Mouse (Mus musculus): Measurements from ENCODE around the gene Braf. TPM values are rescaled to one million over a fixed set of nuclear protein-coding genes. Genes with fewer than 3 reads are reported as not detected.
"Not testable (repeated sequence)": the region's sequence is repeated elsewhere in the genome, so short reads cannot be mapped to it uniquely, and the experiment has no call there.

Gene Braf
- 100 to 1,000 TPM in 1 of 2 experiments, 10 to 100 TPM in 1; 94.5 to 101 TPM for total RNA-seq (2021)
- long read RNA-seq, experiment 1, partial matches to known transcripts = 1 of 13 reads
- long read RNA-seq, experiment 1, other reads (novel, unspliced or antisense) = 12 of 13 reads
- long read RNA-seq, experiment 2, partial matches to known transcripts = 1 of 10 reads
- long read RNA-seq, experiment 2, other reads (novel, unspliced or antisense) = 8 of 10 reads

DNA sequence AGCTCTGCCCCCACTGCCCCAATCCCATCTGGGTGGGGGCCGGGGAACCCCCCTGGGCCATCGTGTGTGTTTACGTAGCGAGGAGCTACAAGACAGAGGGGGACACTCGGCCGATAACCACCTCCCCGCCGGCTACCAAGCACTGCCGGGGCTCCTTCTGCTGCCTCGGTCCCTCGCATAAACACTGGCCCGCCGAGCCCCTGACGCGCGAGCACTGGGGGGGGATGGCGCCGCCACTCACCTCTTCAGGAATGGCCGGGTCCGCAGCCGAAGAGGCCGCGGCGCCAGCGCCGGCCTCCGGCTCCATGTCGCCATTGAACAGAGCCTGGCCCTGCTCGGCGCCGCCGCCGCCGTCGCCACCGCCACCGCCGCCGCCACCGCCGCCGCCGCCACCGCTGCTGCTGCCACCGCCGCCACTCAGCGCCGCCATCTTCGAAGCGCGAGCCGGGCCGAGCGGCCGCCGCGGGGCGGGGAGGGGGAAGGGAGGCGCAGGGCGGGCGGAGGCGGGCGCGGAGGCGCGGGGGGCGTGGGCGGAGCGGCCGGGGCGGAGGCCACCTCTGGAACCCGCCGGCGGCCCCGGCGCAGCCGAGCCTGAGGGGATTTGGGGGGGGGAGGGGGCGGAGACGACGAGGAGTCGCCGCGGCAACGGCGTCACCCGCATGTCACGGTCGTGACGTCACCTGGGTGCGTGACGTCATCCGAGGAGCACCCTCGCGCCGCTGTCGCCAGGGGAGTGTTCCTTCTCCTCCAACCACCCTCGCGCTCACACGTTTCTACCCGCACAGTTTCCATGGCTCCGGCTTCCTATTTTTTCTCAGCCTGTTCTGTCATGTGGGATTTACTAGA lies at the start of gene Braf:
Gene Braf, minus strand, starts transcription at position 598 of the 846 bp plus-strand sequence.
- intact Hi-C loops (cut with DNase I) = loop anchor here (5.0 kb wide), 3 partner anchors 38 to 82 kb away; no protein-coding TSS in a partner anchor
- peak; percentile 92 to 93 for DNase-seq (ENCODE audit: low spot score in 2 of 2)

DNA sequence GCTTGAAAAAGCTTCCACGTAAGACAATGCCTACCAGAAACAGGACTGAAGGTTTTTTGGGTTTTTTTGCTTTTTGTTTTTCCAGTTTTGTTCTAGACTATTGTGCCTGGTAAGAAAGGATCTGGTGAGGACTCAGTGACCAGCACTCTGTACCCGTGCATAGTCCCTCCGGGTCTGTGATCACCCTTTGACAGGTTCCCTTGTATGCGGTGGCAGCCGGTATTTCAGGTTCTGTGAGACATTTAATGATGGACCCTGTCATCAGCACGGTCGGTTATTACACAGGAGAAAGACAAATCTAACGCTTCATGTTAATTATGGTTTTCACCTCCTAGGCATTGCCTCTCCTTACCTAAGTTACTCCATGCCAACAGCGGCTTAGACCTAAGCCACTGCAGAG lies 49.8 kb upstream of the Braf start:
- no peak for DNase-seq (ENCODE audit: low spot score in 2 of 2)
- intact Hi-C loops (cut with DNase I) = no loop called here

DNA sequence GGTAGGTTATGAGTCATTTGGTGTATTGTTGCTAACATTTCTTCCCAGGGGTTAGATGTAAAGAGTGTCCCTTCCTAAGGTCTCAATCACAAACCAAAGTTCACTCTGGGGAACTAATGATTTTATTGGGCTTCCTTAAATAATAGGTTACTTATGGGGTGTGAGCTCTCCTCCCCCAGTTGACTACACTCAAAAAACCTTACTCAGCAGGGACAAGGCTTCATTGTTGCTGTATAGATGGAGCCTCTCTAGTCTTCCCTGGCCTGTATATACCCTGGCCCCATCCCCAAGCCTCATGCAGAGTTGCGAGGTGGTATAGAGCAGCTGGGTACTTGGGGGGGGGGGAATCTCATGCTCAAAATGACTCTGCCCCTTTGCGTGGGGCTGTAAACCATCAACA lies 32.0 kb upstream of the Braf start:
- DNase-seq (ENCODE audit: low spot score in 2 of 2) = no peak
- intact Hi-C loops (cut with DNase I) = no loop called here

DNA sequence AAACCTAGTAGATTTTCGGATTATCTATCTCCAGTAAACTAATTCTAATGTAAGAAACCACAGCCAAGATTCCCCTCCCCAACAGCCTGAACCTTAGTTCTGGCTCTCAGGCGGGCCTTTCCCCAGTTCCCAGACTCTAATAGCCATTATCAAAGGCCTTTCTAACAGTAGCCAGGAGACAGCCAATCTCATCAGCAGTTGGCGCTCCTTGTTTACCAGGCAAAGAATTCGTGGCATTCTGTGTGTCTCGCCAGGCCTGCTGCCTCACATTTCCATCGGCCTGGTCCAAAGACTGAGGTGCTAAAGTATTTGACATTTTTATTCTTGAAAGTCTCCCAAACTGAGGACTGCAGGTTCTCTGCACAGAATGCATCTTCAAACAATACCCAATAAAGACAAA lies 24.6 kb upstream of the Braf start:
- intact Hi-C loops (cut with DNase I) = no loop called here
- DNase-seq (ENCODE audit: low spot score in 2 of 2) = no peak

DNA sequence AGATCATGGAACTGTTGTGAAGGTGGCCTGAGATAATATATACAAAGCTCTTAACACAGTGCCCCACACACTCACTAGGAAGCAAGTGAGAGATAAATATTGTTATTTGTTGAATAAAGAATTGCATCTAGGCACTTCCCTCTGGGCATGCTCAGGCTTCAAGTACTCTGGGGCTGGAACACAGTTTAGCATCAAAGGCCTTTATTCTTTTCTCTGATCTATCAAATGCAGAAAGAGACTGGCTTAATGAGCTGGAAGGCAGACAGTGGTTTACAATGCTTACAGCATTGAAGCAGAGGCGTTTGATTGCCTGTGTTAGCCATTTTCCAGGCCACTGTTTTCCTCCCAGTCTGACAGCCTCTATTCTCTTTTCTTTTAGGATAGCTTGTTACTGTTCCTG lies 21.8 kb upstream of the Braf start:
- DNase-seq (ENCODE audit: low spot score in 2 of 2) = no peak
- intact Hi-C loops (cut with DNase I) = no loop called here

DNA sequence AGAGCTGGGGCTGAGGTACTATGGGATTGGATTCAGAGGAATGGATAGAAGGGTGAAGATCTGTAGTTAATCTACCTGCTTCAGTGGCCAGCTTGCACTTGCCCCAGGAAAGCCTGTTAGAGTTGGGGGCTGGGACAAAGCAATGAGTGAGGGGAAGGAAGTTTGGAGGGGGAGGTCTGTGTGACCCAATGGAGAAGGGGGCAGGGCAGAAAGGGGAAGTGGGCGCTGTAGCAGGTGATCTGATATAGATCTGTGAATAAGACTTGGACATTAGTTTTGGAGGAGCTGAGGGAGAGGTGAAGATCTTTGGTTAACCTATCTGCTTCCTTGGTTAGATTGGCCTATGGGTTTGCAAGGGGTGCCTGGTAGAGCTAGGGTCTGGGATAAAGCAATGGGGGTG lies 20.2 kb upstream of the Braf start:
- intact Hi-C loops (cut with DNase I) = no loop called here
- DNase-seq (ENCODE audit: low spot score in 2 of 2) = no peak

DNA sequence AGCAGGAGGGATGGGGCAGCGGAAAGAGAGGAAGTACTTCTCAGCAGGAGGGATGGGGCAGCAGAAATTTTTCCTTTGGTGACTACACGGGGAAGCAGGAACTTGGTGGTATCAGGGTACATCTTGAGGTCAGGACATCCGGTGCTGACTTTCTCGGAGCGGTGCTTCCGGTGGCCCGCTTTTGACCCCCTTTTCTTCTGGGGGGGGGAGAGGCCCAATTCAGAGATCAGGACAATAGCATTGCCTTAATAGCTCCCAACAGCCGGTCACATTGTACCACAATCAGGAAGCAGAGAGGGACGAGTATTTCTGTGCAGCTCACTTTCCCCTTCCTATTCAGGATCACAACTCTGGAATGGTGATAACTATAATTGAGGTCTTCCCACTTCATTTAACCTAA lies 14.4 kb upstream of the Braf start:
- DNase-seq (ENCODE audit: low spot score in 2 of 2); intact Hi-C loops (cut with DNase I): not testable (repeated sequence)

DNA sequence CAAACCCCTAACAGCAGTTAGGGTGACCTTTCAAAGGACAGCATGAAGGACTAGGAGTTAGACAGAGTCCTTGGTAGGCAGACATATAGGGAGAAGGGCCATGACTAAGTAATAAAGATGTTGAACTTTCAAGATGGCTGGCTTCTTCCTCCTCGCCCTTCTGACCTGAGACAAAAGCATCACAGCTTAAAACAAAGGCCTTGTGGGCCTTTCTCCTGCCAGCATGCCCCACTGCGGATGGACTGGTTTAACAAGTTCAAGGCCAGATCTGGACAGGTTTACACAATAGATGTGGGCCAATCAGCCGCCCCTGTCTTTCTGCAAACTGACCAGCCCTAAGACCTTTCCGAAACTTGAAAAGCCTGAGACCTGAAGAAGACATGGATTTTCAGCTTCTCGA lies 2.8 kb upstream of the Braf start:
- DNase-seq (ENCODE audit: low spot score in 2 of 2) = no peak
- intact Hi-C loops (cut with DNase I) = loop anchor here (5.0 kb wide), 1 partner anchor 54 kb away; no protein-coding TSS in a partner anchor

DNA sequence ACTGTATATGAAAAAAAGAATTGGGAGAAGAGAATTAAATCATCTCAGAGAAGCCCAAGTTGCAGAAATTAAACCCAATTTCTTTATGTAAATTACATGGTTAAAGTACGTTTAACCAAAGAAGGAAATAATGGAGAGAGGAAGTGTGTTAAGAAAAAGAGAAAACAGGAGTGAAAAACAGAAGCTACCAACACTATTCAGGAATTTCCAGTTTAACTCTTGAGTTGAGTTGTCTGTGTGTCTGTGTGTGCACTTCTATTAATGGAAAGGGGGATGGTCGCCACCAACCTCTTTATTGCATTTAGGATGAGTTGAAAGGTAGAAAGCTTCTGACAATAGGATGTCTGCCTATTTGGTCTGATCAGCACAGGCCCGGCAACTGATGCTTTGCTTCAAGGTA lies 886 bp upstream of the Braf start:
- DNase-seq (ENCODE audit: low spot score in 2 of 2) = no peak
- intact Hi-C loops (cut with DNase I) = loop anchor here (5.0 kb wide), 1 partner anchor 56 kb away; no protein-coding TSS in a partner anchor

DNA sequence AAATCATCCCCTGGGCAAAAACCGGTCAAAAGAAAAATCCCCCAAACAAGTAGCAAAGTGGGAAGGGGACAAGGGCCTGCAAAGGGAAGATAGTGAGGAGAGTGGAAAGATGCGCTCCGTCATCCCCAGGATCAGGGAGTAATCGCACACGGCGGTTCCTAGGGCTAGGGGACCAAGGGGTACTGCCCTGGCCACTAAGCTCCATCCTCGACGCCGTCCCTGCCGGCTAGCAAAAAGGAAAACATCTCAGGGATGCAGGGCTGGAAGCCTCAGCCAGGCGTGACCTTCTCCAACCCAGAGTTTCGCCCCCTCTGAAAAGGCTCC lies 759 bp downstream of the Braf start:
- intact Hi-C loops (cut with DNase I) = loop anchor here (5.0 kb wide), 2 partner anchors 37 to 83 kb away; no protein-coding TSS in a partner anchor
- no peak for DNase-seq (ENCODE audit: low spot score in 2 of 2)

DNA sequence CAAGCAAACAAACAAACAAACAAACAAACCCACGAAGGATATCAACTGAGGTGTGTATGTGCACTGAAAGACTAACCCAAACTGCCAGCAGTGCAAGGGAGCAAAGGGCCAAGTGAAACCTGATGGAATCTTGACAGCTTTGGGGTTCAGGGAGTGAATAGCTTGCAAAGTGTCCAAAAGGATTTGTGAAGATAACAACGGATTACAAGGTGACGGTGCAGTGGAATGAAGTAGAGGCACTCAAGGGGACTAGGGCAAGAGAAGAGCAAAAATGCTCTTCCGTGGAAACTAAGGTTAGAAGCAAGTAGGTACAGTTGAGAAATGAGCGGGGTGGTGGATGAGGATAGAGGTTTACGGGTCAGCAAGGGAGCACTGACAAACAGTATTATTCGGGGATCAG lies 1.2 kb downstream of the Braf start:
- intact Hi-C loops (cut with DNase I) = loop anchor here (5.0 kb wide), 2 partner anchors 37 to 83 kb away; no protein-coding TSS in a partner anchor
- no peak for DNase-seq (ENCODE audit: low spot score in 2 of 2)

DNA sequence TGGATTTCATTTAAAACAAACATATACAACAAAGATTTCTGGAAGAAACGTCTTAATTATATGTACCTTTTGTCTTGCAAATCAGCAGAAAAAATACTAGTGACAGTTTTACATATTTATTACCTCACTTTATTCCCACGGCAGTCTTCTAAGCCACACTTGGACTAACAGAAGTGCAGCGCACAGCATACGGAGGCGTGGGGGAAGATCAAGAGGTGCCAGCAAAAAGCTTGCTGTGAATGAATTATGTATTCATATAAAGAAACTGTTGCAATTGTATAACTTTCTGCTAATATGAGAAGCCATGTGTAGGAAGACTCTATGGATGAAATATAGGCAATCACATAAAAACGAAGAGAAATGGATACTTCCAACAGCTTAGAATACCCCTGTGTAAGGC lies 6.7 kb downstream of the Braf start:
- no peak for DNase-seq (ENCODE audit: low spot score in 2 of 2)
- intact Hi-C loops (cut with DNase I) = no loop called here

DNA sequence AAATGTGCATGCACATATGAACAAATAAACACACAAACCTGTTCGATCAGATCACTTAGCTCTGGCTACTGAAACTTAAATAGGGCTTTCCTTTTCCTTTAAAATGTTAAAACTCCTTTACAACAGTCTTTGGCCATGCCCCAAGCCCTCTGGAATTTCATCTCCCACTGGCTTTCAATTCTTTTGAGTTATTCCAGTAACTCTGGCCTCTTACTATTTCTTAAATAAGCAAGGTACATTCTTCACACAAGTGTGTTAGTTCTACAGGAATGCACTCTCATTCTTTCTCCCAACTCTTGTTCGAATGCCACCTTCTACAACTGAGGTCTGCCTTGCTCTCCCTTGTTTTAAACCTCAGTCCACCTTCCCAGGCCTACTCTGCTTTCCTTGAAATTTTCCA lies 8.2 kb downstream of the Braf start:
- intact Hi-C loops (cut with DNase I) = no loop called here
- DNase-seq (ENCODE audit: low spot score in 2 of 2) = no peak

DNA sequence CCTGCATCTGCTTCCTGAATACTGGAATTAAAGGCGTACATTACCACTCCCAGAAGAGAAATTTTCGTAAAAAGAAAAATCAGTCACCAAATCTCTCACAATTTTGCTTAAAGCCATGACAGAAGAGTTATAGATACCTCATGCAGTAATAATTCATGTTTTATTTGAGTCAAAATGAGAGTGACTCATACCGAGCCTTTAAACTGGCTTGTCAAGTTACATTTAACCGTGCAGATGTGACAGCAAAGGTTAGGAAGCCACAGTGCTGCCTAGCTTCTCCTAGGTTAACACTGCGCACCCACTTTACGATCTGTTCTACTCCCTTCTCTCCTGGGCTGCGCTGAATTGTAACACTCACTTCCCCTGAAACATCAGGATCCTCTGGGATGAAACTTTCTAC lies 10.9 kb downstream of the Braf start:
- no peak for DNase-seq (ENCODE audit: low spot score in 2 of 2)
- intact Hi-C loops (cut with DNase I) = no loop called here

DNA sequence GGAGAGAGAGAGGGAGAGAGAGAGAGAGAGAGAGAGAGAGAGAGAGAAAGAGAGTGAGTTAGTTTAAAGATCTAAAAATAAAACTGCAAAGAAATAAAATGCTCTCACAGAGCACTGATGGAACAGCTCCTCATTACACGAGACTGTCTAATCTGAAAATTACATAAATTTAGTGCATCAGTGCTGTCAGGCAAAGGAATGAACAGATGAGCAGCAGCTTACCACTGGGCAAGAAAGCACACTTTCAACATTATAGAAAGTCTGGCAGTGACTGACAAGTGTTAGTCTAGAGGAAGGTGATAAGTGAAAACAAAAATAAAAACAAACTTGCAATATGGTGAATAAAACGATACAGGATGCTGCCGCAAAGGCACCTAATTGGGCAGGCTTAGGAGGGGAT lies 11.9 kb downstream of the Braf start:
- DNase-seq (ENCODE audit: low spot score in 2 of 2) = no peak
- intact Hi-C loops (cut with DNase I) = no loop called here

DNA sequence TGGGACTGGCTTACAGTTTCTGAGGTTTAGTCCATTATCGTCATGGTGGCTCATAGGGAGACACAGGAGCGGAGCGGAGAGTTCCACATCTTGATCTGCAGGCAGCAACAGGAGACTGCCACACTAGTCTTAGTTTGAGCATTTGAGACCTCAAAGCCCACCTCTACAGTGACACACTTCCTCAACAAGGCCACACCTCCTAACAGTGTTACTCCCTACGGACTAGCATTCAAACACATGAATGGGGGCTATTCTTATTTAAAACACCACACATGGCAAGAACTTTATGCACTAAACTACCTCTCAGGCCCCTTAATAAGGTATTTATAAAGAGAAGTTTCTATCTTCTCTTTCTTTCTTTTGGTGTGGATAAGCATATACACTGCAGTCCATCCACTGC lies 19.6 kb downstream of the Braf start:
- no peak for DNase-seq (ENCODE audit: low spot score in 2 of 2)
- intact Hi-C loops (cut with DNase I) = no loop called here

DNA sequence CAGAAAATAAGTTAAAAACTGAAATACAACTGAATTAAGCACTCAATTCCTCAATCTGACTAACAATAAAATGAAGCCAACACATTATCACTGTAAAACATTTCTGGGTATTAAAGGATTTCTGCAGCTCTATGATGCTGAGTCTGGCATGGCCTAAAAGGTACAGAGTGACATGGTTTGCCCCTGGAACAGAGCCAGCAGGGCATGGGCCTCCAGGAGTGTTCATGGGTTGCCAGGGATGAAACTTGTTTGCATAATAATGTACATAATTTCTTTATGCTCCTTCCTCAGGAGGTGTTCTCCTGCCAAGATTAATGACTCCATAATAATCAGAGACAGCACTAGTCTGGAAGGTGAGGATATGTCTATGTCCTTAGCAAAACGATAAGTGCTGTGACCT lies 32.1 kb downstream of the Braf start:
- no peak for DNase-seq (ENCODE audit: low spot score in 2 of 2)
- intact Hi-C loops (cut with DNase I) = no loop called here

DNA sequence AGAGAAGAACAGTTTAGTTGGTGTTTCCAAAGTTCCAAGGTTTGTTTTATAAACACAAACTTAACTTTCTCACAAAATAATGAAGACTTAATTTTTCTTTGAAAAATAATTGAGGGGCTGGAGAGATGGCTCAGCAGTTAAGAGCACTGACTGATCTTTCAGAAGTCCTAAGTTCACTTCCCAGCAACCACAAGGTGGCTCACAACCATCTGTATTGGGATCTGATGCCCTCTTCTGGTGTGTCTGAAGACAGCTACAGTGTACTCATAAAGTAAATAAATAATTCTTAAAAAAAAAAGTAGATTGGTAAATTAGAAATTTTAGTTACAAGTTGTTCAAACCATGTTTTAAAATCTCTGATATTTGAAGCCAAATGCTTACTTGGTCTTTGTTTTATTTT lies 38.4 kb downstream of the Braf start:
- DNase-seq (ENCODE audit: low spot score in 2 of 2) = not testable (repeated sequence)
- intact Hi-C loops (cut with DNase I) = loop anchor here (5.0 kb wide), 1 partner anchor 35 kb away; no protein-coding TSS in a partner anchor

DNA sequence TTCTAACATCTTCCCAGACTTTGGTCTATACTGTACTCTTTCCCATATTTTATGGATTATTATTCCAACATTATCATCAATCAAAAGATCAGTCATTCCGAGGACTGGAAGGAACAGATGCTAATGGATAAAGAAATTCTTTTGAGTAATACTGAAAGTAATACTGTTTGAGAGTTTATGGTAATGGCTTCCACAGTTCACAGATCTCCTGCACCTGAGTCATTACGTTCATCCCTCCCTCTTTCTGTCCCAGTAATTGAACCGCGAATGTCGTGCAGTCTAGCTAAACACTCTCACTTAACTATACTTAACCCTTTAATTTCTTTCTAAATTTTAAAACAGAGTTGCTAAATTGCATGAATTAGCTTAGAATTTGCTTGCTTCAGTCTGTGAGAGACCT lies 43.5 kb downstream of the Braf start:
- intact Hi-C loops (cut with DNase I) = no loop called here

DNA sequence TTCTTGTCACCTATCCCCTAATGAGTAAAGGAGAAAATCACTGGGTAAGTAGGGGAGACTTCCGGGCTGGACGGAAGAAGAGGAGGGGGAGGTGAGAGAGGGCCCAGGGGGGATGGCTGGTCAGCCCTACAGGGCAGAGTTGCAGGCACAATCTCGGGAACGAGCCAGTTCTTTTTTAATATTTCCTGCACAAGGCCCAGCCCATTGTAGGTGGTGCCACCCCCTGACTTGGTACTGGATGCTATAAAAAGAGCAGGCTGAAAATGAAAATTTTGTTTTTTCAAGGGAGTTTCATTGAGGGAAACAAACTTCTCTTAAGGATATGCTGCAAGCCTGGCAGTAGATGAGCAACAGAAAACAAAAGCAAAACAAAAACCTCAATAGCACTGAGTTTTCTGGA lies 44.7 kb downstream of the Braf start:
- intact Hi-C loops (cut with DNase I) = no loop called here
- no peak for DNase-seq (ENCODE audit: low spot score in 2 of 2)

More for the DNA sequence above, 43.5 kb downstream of the Braf start:
- no peak for DNase-seq (ENCODE audit: low spot score in 2 of 2)

DNA sequence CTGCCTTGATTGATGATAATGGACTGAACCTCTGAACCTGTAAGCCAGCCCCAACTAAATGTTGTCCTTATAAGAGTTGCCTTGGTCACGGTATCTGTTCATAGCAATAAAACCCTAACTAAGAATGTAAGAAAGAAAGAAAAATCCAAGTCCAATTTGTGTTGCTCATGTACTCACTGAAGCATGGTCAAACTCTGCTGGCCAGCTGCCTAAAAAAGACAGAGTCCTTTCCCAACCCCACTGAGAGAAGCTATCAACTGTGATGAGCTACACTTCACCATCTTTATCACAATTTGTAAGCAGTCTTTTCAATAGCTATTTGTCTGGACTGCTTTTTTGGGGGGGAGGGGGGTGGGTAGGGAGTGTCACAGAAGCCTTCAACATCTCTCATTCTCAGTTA lies 47.0 kb downstream of the Braf start:
- intact Hi-C loops (cut with DNase I) = no loop called here

More for the DNA sequence above, 47.0 kb downstream of the Braf start:
- DNase-seq (ENCODE audit: low spot score in 2 of 2) = no peak
